Mouse (Mus musculus): ENCODE measurements at regions not wholly inside any gene's neighbourhood (a gene's known extent, or its start where the extent isn't known, plus 50 kb on each side); places are given as distances from the start of the nearest gene placed in this dataset.

DNA sequence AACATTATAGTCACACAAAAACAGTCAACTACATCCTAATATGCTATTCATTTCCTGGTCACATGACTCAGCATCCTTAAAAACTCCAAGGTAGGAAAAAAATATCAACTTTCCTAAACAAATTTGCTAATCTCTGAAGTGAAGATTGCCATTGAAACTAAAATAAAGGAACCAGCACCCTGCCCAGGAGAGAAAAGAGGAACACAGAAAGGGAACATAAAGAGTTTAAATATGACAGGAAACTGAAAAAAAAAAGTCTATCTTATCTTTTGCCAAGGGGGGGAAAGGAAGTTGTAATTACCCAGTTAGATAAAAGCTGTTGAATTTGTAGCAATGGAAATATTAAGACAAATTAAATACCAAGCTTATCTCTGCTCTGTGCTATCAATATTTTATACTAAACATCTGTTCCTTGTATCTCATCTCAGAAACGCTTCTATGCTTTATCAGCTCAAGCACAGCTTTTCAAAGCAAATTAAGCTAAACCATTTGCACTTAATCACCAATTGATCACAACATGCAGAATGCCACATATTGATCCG, 888.1 kb upstream of the Tenm2 start:
- ATAC-seq (ENCODE audit: low FRiP score): no peak
- no peak overlapping the region for H3K4me3 ChIP-seq (ENCODE audit: low read depth, low read length)
- WGBS: 64% methylated on average over 2 of the region's 2 CpGs
- DNase-seq (ENCODE audit: low spot score): no peak
- no peaks in the 10 kb centered on the region for H3K4me1 ChIP-seq (ENCODE audit: insufficient read depth, low read length)
- H3K9ac ChIP-seq (replicated peaks; ENCODE audit: low read length, poor library complexity, severe bottlenecking): no peak overlapping the region
- no peak overlapping the region for H3K27ac ChIP-seq (ENCODE audit: low read depth, low read length)
- no peak for TF ChIP-seq CTCF (IDR thresholded peaks at IDR 0.05)
- no peaks in the 10 kb centered on the region for H3K27me3 ChIP-seq (ENCODE audit: insufficient read depth, low read length)
- no peaks in the 10 kb centered on the region for H3K36me3 ChIP-seq (ENCODE audit: insufficient read depth, low read length)
- no peak overlapping the region for H3K4me2 ChIP-seq (ENCODE audit: low read depth, low read length, poor library complexity, severe bottlenecking)
- no peaks in the 10 kb centered on the region for H3K9me3 ChIP-seq (ENCODE audit: low read length)

DNA sequence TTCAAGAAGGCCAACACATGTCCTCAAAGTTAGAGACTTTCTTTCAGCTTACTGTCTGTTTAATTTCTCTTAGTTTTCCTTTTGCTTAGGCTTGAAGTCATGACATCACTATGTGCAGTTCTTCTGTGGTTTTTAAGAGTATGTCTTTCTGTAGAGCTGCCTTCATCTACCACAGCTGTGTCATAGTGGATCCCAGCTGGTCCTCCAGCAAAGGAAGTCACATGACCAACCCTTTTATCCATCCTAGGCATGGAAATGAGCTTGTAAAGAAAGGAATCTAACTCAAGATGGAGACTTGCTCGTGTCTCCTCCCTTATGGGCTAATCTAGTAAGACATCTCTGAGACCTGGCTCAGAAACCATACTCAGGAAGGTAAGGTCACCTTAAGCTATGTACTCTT, 886.7 kb upstream of the Tenm2 start:
- H3K36me3 ChIP-seq (ENCODE audit: insufficient read depth, low read length): no peaks in the 10 kb centered on the region
- 52% methylated on average over 1 of the region's 1 CpGs for WGBS
- H3K4me2 ChIP-seq (ENCODE audit: low read depth, low read length, poor library complexity, severe bottlenecking): no peak overlapping the region
- H3K27ac ChIP-seq (ENCODE audit: low read depth, low read length): no peak overlapping the region
- no peaks in the 10 kb centered on the region for H3K9me3 ChIP-seq (ENCODE audit: low read length)
- ATAC-seq (ENCODE audit: low FRiP score) (no peak), DNase-seq (ENCODE audit: low spot score) (no peak)
- no peak for TF ChIP-seq CTCF (IDR thresholded peaks at IDR 0.05)
- no peaks in the 10 kb centered on the region for H3K4me1 ChIP-seq (ENCODE audit: insufficient read depth, low read length)
- no peak overlapping the region for H3K9ac ChIP-seq (replicated peaks; ENCODE audit: low read length, poor library complexity, severe bottlenecking)
- no peak overlapping the region for H3K4me3 ChIP-seq (ENCODE audit: low read depth, low read length)
- no peaks in the 10 kb centered on the region for H3K27me3 ChIP-seq (ENCODE audit: insufficient read depth, low read length)

DNA sequence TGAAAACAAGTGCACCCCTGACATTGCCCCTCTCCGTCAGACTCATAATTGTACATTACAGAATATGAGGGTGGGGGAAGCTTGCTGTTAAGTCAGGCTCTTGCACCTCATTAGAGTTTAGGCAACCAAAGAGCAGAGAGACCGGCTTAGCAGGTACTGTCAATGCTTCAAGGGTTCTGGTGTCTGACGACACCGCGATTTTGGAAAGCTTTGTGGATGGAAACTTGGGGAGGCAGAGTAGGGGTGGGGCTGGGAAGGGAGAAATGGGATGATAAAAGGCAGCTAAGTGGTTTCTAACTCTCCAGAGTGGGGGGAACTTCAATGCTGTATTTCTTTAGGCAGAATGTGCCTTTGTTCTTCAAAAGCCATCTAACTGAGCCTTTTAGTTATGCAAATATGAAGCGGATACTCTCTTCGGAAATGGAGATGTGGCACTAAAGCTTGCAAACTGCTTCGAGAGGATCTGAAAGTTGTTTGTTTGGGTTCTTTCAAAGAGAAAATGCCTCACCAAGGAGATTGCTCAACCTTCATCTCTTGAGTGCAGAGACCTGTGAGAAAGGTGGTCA, 885.4 kb upstream of the Tenm2 start:
- Histone ChIP-seq H3K9ac (replicated peaks; ENCODE audit: low read length, poor library complexity, severe bottlenecking) (no peak overlapping the region), H3K27me3 (ENCODE audit: insufficient read depth, low read length) (no peaks in the 10 kb centered on the region), H3K9me3 (ENCODE audit: low read length) (no peaks in the 10 kb centered on the region), H3K27ac (ENCODE audit: low read depth, low read length) (no peak overlapping the region), H3K4me2 (ENCODE audit: low read depth, low read length, poor library complexity, severe bottlenecking) (no peak overlapping the region; the same call in 1 of the 2 replicates), H3K4me3 (ENCODE audit: low read depth, low read length) (no peak overlapping the region), H3K36me3 (ENCODE audit: insufficient read depth, low read length) (no peaks in the 10 kb centered on the region), H3K4me1 (ENCODE audit: insufficient read depth, low read length) (no peaks in the 10 kb centered on the region)
- WGBS: 26% methylated on average over 8 of the region's 8 CpGs
- DNase-seq (ENCODE audit: low spot score): no peak
- TF ChIP-seq CTCF (IDR thresholded peaks at IDR 0.05): no peak
- ATAC-seq (ENCODE audit: low FRiP score): no peak

DNA sequence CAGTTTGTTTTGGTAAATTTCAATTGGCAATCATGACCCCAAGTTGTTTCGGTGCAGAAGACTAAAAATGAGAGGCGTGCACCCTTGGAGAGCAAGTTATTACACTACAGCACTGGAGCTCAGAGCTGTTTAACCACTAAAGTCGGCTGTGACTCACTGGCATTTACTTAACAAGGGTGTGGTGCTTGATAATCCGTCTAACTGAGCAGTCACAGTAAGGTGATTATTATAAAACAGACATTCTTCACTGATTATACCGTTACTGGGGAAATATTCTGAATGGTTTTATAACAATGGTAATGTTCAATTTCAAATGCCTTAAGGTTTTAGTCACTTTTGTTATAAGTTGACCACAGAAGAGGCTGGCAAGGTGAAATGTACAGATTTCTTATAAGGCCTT, 882.0 kb upstream of the Tenm2 start:
- ATAC-seq (ENCODE audit: low FRiP score) (no peak), DNase-seq (ENCODE audit: low spot score) (no peak)
- no peak overlapping the region for H3K9ac ChIP-seq (replicated peaks; ENCODE audit: low read length, poor library complexity, severe bottlenecking)
- no peak overlapping the region for H3K4me3 ChIP-seq (ENCODE audit: low read depth, low read length)
- H3K27ac ChIP-seq (ENCODE audit: low read depth, low read length): no peak overlapping the region
- 68% methylated on average over 5 of the region's 5 CpGs for WGBS
- H3K4me1 ChIP-seq (ENCODE audit: insufficient read depth, low read length): no peaks in the 10 kb centered on the region
- H3K36me3 ChIP-seq (ENCODE audit: insufficient read depth, low read length): no peaks in the 10 kb centered on the region
- no peaks in the 10 kb centered on the region for H3K9me3 ChIP-seq (ENCODE audit: low read length)
- no peak overlapping the region for H3K4me2 ChIP-seq (ENCODE audit: low read depth, low read length, poor library complexity, severe bottlenecking)
- TF ChIP-seq CTCF (IDR thresholded peaks at IDR 0.05): no peak
- H3K27me3 ChIP-seq (ENCODE audit: insufficient read depth, low read length): no peaks in the 10 kb centered on the region

DNA sequence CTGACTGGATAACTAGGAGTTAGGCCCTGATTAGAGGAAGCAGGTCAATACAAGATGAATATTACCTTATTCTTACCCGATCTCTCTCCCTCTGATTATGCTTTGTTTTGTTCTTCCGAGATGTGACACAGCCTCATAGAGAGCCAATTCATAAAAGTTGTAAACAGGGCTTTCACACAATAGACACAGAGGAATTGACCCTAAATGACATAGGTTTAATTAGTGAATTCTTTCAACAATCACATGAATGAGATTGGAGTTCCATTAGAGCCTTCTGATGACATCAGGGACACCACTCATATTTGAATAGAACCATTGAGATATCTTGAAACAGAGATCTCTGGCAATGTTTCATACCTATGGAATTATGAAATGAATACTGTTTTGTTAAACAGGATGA, 856.4 kb upstream of the Tenm2 start:
- no peaks in the 10 kb centered on the region for H3K27me3 ChIP-seq (ENCODE audit: insufficient read depth, low read length)
- DNase-seq (ENCODE audit: low spot score) (no peak), ATAC-seq (ENCODE audit: low FRiP score) (no peak)
- H3K27ac ChIP-seq (ENCODE audit: low read depth, low read length): no peak overlapping the region
- no peaks in the 10 kb centered on the region for H3K9me3 ChIP-seq (ENCODE audit: low read length)
- no peak overlapping the region for H3K9ac ChIP-seq (replicated peaks; ENCODE audit: low read length, poor library complexity, severe bottlenecking)
- H3K4me1 ChIP-seq (ENCODE audit: insufficient read depth, low read length): no peaks in the 10 kb centered on the region
- H3K4me2 ChIP-seq (ENCODE audit: low read depth, low read length, poor library complexity, severe bottlenecking): no peak overlapping the region
- TF ChIP-seq CTCF (IDR thresholded peaks at IDR 0.05): no peak
- no peak overlapping the region for H3K4me3 ChIP-seq (ENCODE audit: low read depth, low read length)
- 91% methylated on average over 2 of the region's 2 CpGs for WGBS
- no peaks in the 10 kb centered on the region for H3K36me3 ChIP-seq (ENCODE audit: insufficient read depth, low read length)

DNA sequence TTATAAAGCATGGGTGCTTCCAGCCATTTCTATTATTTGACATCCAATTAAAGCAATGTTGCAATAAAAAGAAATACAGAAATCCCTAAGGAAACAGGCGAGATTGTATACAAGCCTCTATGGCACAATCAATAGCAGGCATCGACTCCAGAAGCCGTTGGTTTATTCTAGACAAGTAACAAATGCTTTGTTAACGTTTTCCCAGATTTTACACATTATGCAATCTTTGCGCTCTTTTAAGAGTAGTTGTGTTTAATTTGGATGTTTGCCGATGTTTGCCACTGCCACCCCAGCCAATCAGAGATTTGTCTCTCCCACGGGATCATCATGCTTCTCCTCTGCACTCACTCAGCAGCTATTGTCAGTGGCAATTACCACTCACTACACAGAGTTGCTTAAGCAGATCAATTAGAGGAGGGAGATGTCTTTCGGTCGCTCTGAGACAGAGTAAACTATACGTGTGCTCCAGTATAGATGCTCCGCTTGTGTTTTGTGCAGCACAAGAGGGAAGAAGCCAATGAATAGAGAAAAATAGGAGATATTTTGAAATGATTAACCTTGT, 839.5 kb upstream of the Tenm2 start:
- Histone ChIP-seq H3K9me3 (ENCODE audit: low read length) (no peaks in the 10 kb centered on the region), H3K27me3 (ENCODE audit: insufficient read depth, low read length) (no peaks in the 10 kb centered on the region), H3K27ac (ENCODE audit: low read depth, low read length) (no peak overlapping the region), H3K4me2 (ENCODE audit: low read depth, low read length, poor library complexity, severe bottlenecking) (peak overlapping the region; percentile 4; the same call in 1 of the 2 replicates), H3K4me3 (ENCODE audit: low read depth, low read length) (no peak overlapping the region), H3K36me3 (ENCODE audit: insufficient read depth, low read length) (no peaks in the 10 kb centered on the region), H3K9ac (replicated peaks; ENCODE audit: low read length, poor library complexity, severe bottlenecking) (no peak overlapping the region), H3K4me1 (ENCODE audit: insufficient read depth, low read length) (no peaks in the 10 kb centered on the region)
- TF ChIP-seq CTCF (IDR thresholded peaks at IDR 0.05): no peak
- peak; percentile 22 for DNase-seq (ENCODE audit: low spot score)
- WGBS: 69% methylated on average over 11 of the region's 11 CpGs
- no peak for ATAC-seq (ENCODE audit: low FRiP score)

Measured in midbrain, postnatal 0 days (tissue).